Mouse (Mus musculus) testis, adult 2 months (tissue): Measurements from ENCODE around the gene Mvd. TPM values are rescaled to one million over a fixed set of nuclear protein-coding genes. Genes with fewer than 3 reads are reported as not detected.

ENCODE experiments used
- H3K27ac ChIP-seq: fragments of 200-500 bp; 2 replicates; pipeline ENCODE4 v1.5.1; 2012; ENCODE audit warnings: low read depth, low read length; ENCODE audit not compliant: control insufficient read depth, insufficient read depth
- H3K27me3 ChIP-seq: fragments of 200-500 bp; 2 replicates; pipeline ENCODE4 v1.6.1; 2012; ENCODE audit warnings: mild to moderate bottlenecking, low read length, moderate library complexity; ENCODE audit not compliant: control insufficient read depth, insufficient read depth
- H3K36me3 ChIP-seq: fragments of 200-500 bp; 2 replicates; pipeline ENCODE4 v1.6.1; 2012; ENCODE audit warnings: mild to moderate bottlenecking, low read length; ENCODE audit not compliant: control insufficient read depth, insufficient read depth
- H3K4me1 ChIP-seq: fragments of 200-500 bp; 2 replicates; pipeline ENCODE4 v1.6.1; 2012; ENCODE audit warnings: low read length; ENCODE audit not compliant: control insufficient read depth, insufficient read depth
- H3K4me3 ChIP-seq: fragments of 200-500 bp; 2 replicates; pipeline ENCODE4 v1.5.1; 2012; ENCODE audit warnings: low read depth, mild to moderate bottlenecking, low read length, moderate library complexity, mixed read lengths; ENCODE audit not compliant: control insufficient read depth
- CTCF ChIP-seq: fragments of 200-500 bp; IDR thresholded peaks from 2 replicates; pipeline ENCODE4 v1.5.1; 2012; ENCODE audit warnings: low read depth, mild to moderate bottlenecking, inconsistent platforms, low read length, moderate library complexity; ENCODE audit not compliant: control insufficient read depth, insufficient read depth, insufficient replicate concordance
- POLR2A ChIP-seq: fragments of 200-500 bp; IDR thresholded peaks from 2 replicates; pipeline ENCODE4 v1.6.1; 2012; ENCODE audit warnings: low read depth, mild to moderate bottlenecking, inconsistent platforms, low read length, moderate library complexity; ENCODE audit not compliant: control insufficient read depth
- polyA plus RNA-seq: library from polyadenylated mRNA; depleted of rRNA; stranded (reverse); fragments of >200 nt; gene quantifications from 2 replicates; pipeline ENCODE4 v1.2.3, GENCODE M21; 2012

Mvd gene
- polyA plus RNA-seq, 1 experiment = 6.6 TPM

- Histone ChIP-seq H3K27me3 (no peaks in the 10 kb centered on the region; the same call in 1 of the 2 replicates), H3K36me3 (no peaks in the 10 kb centered on the region), H3K4me1 (peaks cover 22% of the 10 kb centered on the region), H3K27ac (peak within 1 kb of the TSS; percentile 3; the same call in 1 of the 2 replicates), H3K4me3 (peak within 1 kb of the TSS; percentile 49)
- TF ChIP-seq CTCF (no peak), POLR2A (peak; percentile 28; the same call in 1 of the 2 replicates)
Observed at GRCm38 (mm10) chr8:122432443-122433268, 10.6 kb downstream of the Mvd start, which contains the start of gene Cyba. Gene Cyba, minus strand, starts transcription at chr8:122432930.

- TF ChIP-seq POLR2A (no peak), CTCF (no peak)
- Histone ChIP-seq H3K36me3 (no peaks in the 10 kb centered on the region), H3K27me3 (no peaks in the 10 kb centered on the region; the same call in 1 of the 2 replicates), H3K4me3 (peak overlapping the region; percentile 49), H3K27ac (peak overlapping the region; percentile 3; the same call in 1 of the 2 replicates), H3K4me1 (peaks cover 22% of the 10 kb centered on the region)
Observed at GRCm38 (mm10) chr8:122431694-122432442, 11.4 kb downstream of the Mvd start.

- no peak for TF ChIP-seq CTCF
- TF ChIP-seq POLR2A = no peak
- H3K27ac ChIP-seq = no peak overlapping the region
- H3K36me3 ChIP-seq = no peaks in the 10 kb centered on the region
- H3K4me1 ChIP-seq = peaks cover 22% of the 10 kb centered on the region
- H3K4me3 ChIP-seq = no peak overlapping the region
- H3K27me3 ChIP-seq = no peaks in the 10 kb centered on the region; the same call in 1 of the 2 replicates
Observed at GRCm38 (mm10) chr8:122430646-122431045, 12.6 kb downstream of the Mvd start.

- Histone ChIP-seq H3K4me3 (no peak overlapping the region), H3K4me1 (peaks cover 22% of the 10 kb centered on the region), H3K27me3 (no peaks in the 10 kb centered on the region; the same call in 1 of the 2 replicates), H3K27ac (no peak overlapping the region), H3K36me3 (no peaks in the 10 kb centered on the region)
- TF ChIP-seq CTCF = no peak
- TF ChIP-seq POLR2A = no peak
Observed at GRCm38 (mm10) chr8:122430058-122430636, 13.1 kb downstream of the Mvd start.

- Histone ChIP-seq H3K4me3 (no peak overlapping the region), H3K4me1 (peaks cover 20% of the 10 kb centered on the region), H3K27ac (no peak overlapping the region), H3K36me3 (no peaks in the 10 kb centered on the region), H3K27me3 (no peaks in the 10 kb centered on the region; the same call in 1 of the 2 replicates)
- TF ChIP-seq CTCF (no peak), POLR2A (no peak)
Observed at GRCm38 (mm10) chr8:122428163-122428562, 15.1 kb downstream of the Mvd start.

- Histone ChIP-seq H3K4me3 (no peak overlapping the region), H3K4me1 (peaks cover 15% of the 10 kb centered on the region), H3K27ac (no peak overlapping the region), H3K27me3 (no peaks in the 10 kb centered on the region; the same call in 1 of the 2 replicates), H3K36me3 (no peaks in the 10 kb centered on the region)
- TF ChIP-seq CTCF (no peak), POLR2A (no peak)
Observed at GRCm38 (mm10) chr8:122427607-122428006, 15.6 kb downstream of the Mvd start.

GRCm38 (mm10) chr8:122426145-122426544 lies 17.1 kb downstream of the Mvd start:
- Histone ChIP-seq H3K27me3 (no peaks in the 10 kb centered on the region), H3K4me1 (peaks cover 7% of the 10 kb centered on the region), H3K4me3 (no peak overlapping the region), H3K27ac (no peak overlapping the region), H3K36me3 (no peaks in the 10 kb centered on the region)
- TF ChIP-seq CTCF (no peak), POLR2A (no peak)
